Mouse (Mus musculus): Measurements from ENCODE around the gene Adamtsl3.

The Adamtsl3 gene

GRCm38 (mm10) chr7:82647183-82647582 is 311.7 kb downstream of the Adamtsl3 start:
- no peak for DNase-seq (ENCODE audit: low spot score in 2 of 2)

- no peak for DNase-seq (ENCODE audit: low spot score in 2 of 2)
These were observed 312.4 kb downstream of the Adamtsl3 start for GRCm38 (mm10) chr7:82647909-82648308.

GRCm38 (mm10) chr7:82648353-82649080 is 313.0 kb downstream of the Adamtsl3 start, which contains the start of the genes Saxo2 and Efl1:
TSS of gene Saxo2 (minus strand) at chr7:82648528.
TSS of gene Efl1 (plus strand) at chr7:82648614.
- DNase-seq (ENCODE audit: low spot score in 2 of 2): peak; percentile 87 to 95

- no peak for DNase-seq (ENCODE audit: low spot score in 2 of 2)
These were observed 313.6 kb downstream of the Adamtsl3 start for GRCm38 (mm10) chr7:82649081-82649445.

Data from urinary bladder, postnatal 4 days (tissue).